Mouse (Mus musculus) ES-Bruce4 (cell line): ENCODE data around the gene Gm38392. TPM values are rescaled to one million over a fixed set of nuclear protein-coding genes. Genes with fewer than 3 reads are reported as not detected.

Experiments
- H3K27ac ChIP-seq: 2 replicates; pipeline ENCODE4 v1.5.1; 2012; ENCODE audit warnings: low read length, inconsistent platforms; ENCODE audit not compliant: insufficient read depth
- H3K27me3 ChIP-seq: 2 replicates; pipeline ENCODE4 v1.6.1; 2012; ENCODE audit warnings: mild to moderate bottlenecking, low read length, inconsistent platforms; ENCODE audit not compliant: control insufficient read depth, poor library complexity, insufficient read depth, severe bottlenecking
- H3K36me3 ChIP-seq: 2 replicates; pipeline ENCODE4 v1.6.1; 2012; ENCODE audit warnings: inconsistent platforms, mild to moderate bottlenecking, low read length, moderate library complexity; ENCODE audit not compliant: control insufficient read depth, poor library complexity, insufficient read depth, severe bottlenecking
- H3K4me1 ChIP-seq: one replicate; pipeline ENCODE4 v1.8.1; 2011; ENCODE audit warnings: low read length; ENCODE audit not compliant: control insufficient read depth, insufficient read depth
- H3K4me3 ChIP-seq: 2 replicates; pipeline ENCODE4 v1.5.1; 2011; ENCODE audit warnings: low read depth, mild to moderate bottlenecking, low read length
- H3K9ac ChIP-seq: 2 replicates; pipeline ENCODE4 v1.6.1; 2012; ENCODE audit warnings: low read depth, mild to moderate bottlenecking, inconsistent platforms; ENCODE audit not compliant: poor library complexity, severe bottlenecking
- H3K9me3 ChIP-seq: replicated peaks from 2 replicates; pipeline ENCODE4 v1.6.1; 2012; ENCODE audit warnings: mild to moderate bottlenecking, low read length, inconsistent platforms; ENCODE audit not compliant: control insufficient read depth, poor library complexity, insufficient read depth, severe bottlenecking
- CTCF ChIP-seq: IDR thresholded peaks from one replicate; pipeline ENCODE4 v1.8.1; 2011; ENCODE audit warnings: low read depth, low read length
- EP300 ChIP-seq: IDR thresholded peaks from 2 replicates; pipeline ENCODE4 v1.6.1; 2011; ENCODE audit warnings: low read depth, low read length; ENCODE audit not compliant: insufficient read depth
- POLR2A ChIP-seq: IDR thresholded peaks from one replicate; pipeline ENCODE4 v1.8.1; 2011; ENCODE audit warnings: low read length; ENCODE audit not compliant: insufficient read depth
- polyA plus RNA-seq: library from polyadenylated mRNA; stranded (reverse); fragments of >200 nt; gene quantifications from 2 replicates; pipeline ENCODE4 v1.2.4, GENCODE M21; 2011; ENCODE audit warnings: low read depth; ENCODE audit not compliant: missing spikeins, insufficient read depth, insufficient read length

Gene Gm38392
- polyA plus RNA-seq, 1 experiment: 0.72 TPM

- Histone ChIP-seq H3K27me3 (no peaks in the 10 kb centered on the region), H3K36me3 (no peaks in the 10 kb centered on the region)
- TF ChIP-seq CTCF (peak; percentile 87), EP300 (no peak), POLR2A (no peak)
Observed at GRCm38 (mm10) chr3:88331282-88331681, 44.3 kb upstream of the Gm38392 start.

GRCm38 (mm10) chr3:88328956-88329355 is 41.9 kb upstream of the Gm38392 start:
- Histone ChIP-seq H3K27ac (no peak overlapping the region), H3K9me3 (no peaks in the 10 kb centered on the region), H3K4me3 (no peak overlapping the region), H3K27me3 (no peaks in the 10 kb centered on the region), H3K9ac (no peak overlapping the region), H3K36me3 (no peaks in the 10 kb centered on the region), H3K4me1 (no peaks in the 10 kb centered on the region)
- TF ChIP-seq CTCF: no peak
- no peak for TF ChIP-seq POLR2A
- no peak for TF ChIP-seq EP300

More at GRCm38 (mm10) chr3:88331282-88331681, 44.3 kb upstream of the Gm38392 start:
- H3K27ac ChIP-seq: no peak overlapping the region
- H3K4me3 ChIP-seq: no peak overlapping the region
- no peaks in the 10 kb centered on the region for H3K9me3 ChIP-seq
- H3K4me1 ChIP-seq: no peaks in the 10 kb centered on the region
- H3K9ac ChIP-seq: no peak overlapping the region

DNA sequence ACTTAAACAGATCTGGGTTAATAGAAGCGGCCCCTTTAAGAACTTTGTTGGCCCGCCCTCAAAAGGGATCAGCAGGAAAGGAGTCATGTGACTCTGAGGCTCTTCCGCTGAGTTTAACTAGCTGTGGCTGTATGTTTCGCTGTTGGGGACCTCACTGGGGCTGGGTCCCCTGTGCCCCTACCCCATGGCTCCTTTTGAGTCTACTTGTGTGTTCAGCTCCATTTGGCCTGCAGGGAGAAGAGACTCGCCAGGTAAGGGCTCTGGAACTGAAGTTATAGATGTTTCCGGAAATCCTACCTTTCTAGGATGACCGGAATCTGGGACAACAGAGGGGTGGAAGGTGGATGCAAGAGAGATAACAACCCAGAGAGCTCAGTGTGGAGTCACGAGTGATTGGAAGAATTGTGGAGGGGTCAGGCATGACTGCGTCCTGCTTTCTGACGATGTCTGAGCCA is 38.0 kb upstream of the Gm38392 start, which contains the start of gene Glmp:
Glmp (plus strand) TSS at position 73 of the 455 bp plus-strand sequence.
- Histone ChIP-seq H3K4me3 (peak within 1 kb of the TSS; percentile 92), H3K9ac (peak within 1 kb of the TSS; percentile 37), H3K9me3 (no peaks in the 10 kb centered on the region), H3K4me1 (no peaks in the 10 kb centered on the region), H3K27ac (no peak within 1 kb of the TSS), H3K36me3 (peaks cover 25% of the 10 kb centered on the region), H3K27me3 (no peaks in the 10 kb centered on the region)
- TF ChIP-seq CTCF (no peak), POLR2A (no peak), EP300 (no peak)

DNA sequence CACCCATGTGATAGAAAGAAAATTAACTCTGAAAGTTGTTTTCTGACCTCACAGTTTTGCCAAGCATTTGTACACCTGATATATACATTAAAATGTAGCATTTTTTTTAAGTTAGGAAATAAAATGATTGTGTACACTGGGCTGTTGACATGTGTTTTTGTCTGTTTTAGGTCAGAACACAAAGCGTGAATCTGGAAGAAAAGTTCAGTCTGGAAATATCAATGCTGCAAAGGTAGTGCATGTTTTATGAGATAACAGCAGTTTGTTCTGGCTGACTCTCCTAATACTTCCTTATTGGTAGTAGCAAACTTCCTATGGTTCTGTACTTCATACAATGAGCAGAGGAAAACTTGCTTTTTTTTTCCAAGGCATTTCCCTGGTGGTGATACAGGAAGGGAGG is 12.2 kb upstream of the Gm38392 start:
- Histone ChIP-seq H3K27me3 (no peaks in the 10 kb centered on the region), H3K4me3 (no peak overlapping the region), H3K36me3 (peaks cover 57% of the 10 kb centered on the region), H3K9ac (no peak overlapping the region), H3K4me1 (no peaks in the 10 kb centered on the region), H3K27ac (no peak overlapping the region), H3K9me3 (no peaks in the 10 kb centered on the region)
- no peak for TF ChIP-seq CTCF
- TF ChIP-seq POLR2A: no peak
- TF ChIP-seq EP300: no peak

DNA sequence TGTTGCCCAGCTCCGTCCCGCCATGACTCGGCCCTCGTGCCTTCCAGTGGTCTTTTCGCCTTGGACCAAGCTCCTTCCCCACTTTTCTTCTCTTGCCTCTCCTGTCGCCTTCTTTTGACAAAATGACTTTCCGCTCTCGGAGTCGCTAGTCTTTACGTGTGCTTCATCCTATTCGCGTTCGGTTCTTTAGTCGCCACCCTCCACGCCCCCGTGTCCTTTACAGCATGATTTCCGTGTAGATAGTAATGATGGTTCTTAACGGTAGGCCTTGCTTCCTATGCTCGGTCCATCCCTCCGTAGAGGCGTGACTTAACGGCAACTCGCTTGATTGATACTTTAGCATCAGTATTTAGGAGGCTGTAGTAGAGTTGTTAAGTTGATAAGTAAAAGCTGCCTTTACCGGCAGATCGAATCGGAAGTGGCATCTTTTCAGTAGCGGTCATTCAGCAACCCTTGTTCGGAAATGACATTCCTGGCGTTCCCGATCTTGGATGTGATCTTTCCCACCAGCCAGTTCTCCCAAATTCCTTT is 10.4 kb upstream of the Gm38392 start:
- Histone ChIP-seq H3K27ac (peak overlapping the region; percentile 56), H3K9ac (peak overlapping the region; percentile 84)
- TF ChIP-seq CTCF (no peak), EP300 (no peak), POLR2A (no peak)

DNA sequence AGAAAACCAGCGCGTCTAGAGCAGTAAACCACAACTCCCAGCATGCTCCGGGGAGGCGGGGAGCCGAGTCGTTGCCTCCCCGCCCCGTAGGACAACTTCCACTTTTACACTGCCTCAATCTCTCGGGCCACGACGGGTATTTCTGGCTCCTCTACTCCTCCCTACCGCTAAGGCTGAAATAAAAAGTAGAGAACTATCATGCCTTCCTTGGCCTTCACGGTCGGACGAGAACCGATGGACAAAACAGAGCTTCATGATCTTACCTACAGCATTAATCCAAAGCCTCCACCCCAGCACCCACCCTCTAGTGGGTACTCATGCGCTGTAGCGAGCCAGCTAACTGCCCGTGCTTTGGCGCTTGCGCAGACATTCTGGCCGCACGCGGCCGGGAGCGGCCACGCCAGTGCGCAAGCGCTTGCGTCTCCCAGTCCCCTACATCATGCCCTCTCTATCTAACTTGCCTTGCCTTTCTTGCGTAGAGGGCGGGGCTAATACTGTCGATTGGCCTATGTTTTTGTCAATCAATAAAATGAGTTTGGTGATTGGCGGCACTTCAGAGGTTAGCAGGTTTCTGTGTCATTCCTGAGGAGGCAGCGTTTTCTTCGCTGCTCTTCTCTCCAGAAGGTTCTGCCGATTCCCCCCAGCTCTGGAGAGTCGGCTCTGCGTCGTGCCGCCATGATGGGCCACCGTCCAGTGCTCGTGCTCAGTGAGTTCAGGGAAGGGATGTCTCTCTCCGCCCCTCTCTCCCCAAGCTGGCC is 9.7 kb upstream of the Gm38392 start, which contains the start of the genes Tsacc and Cct3:
Tsacc (minus strand) TSS at position 439 of the 758 bp plus-strand sequence.
Cct3 (plus strand) TSS at position 556 of the 758 bp plus-strand sequence.
- Histone ChIP-seq H3K36me3 (peaks cover 35% of the 10 kb centered on the region), H3K4me1 (no peaks in the 10 kb centered on the region), H3K27me3 (no peaks in the 10 kb centered on the region), H3K9ac (peak within 1 kb of the TSS; percentile 84), H3K27ac (peak within 1 kb of the TSS; percentile 70), H3K9me3 (no peaks in the 10 kb centered on the region), H3K4me3 (peak within 1 kb of the TSS; percentile 94)
- 0 out of 2 replicates have a peak, but pooled peaks have one; percentile 29 for TF ChIP-seq EP300
- TF ChIP-seq POLR2A: peak; percentile 71
- TF ChIP-seq CTCF: no peak

More for the DNA sequence above, 10.4 kb upstream of the Gm38392 start:
- peaks cover 42% of the 10 kb centered on the region for H3K36me3 ChIP-seq
- H3K4me1 ChIP-seq: no peaks in the 10 kb centered on the region
- H3K9me3 ChIP-seq: no peaks in the 10 kb centered on the region
- H3K4me3 ChIP-seq: peak overlapping the region; percentile 94
- no peaks in the 10 kb centered on the region for H3K27me3 ChIP-seq
